Mouse (Mus musculus) heart, embryonic 15.5 days (tissue): ENCODE measurements at regions not wholly inside any gene's neighbourhood (a gene's known extent, or its start where the extent isn't known, plus 50 kb on each side); places are given as distances from the start of the nearest gene placed in this dataset.

Source experiments
- ATAC-seq: fragments of 200-750 bp; cut with Nextera tagmentation; replicated peaks from 2 replicates; pipeline ENCODE4 v1.8.0; 2017; ENCODE audit warnings: low read depth, moderate TSS enrichment; ENCODE audit not compliant: insufficient number of reproducible peaks, insufficient read depth, low FRiP score
- H3K27ac ChIP-seq: fragments of 300-500 bp; sonication (generic); 2 replicates; pipeline ENCODE4 v1.5.1; 2015; ENCODE audit warnings: mild to moderate bottlenecking, inconsistent platforms
- H3K27me3 ChIP-seq: fragments of 300-500 bp; sonication (generic); 2 replicates; pipeline ENCODE4 v1.6.1; 2015; ENCODE audit warnings: inconsistent platforms
- H3K36me3 ChIP-seq: fragments of 300-500 bp; sonication (generic); 2 replicates; pipeline ENCODE4 v1.6.1; 2015; ENCODE audit warnings: mild to moderate bottlenecking, inconsistent platforms
- H3K4me1 ChIP-seq: fragments of 300-500 bp; sonication (generic); replicated peaks from 2 replicates; pipeline ENCODE4 v1.6.1; 2015; ENCODE audit warnings: inconsistent platforms
- H3K4me2 ChIP-seq: fragments of 300-500 bp; sonication (generic); 2 replicates; pipeline ENCODE4 v1.6.1; 2015; ENCODE audit warnings: inconsistent platforms, mild to moderate bottlenecking, moderate library complexity
- H3K4me3 ChIP-seq: fragments of 300-500 bp; sonication (generic); 2 replicates; pipeline ENCODE4 v1.5.1; 2015; ENCODE audit warnings: mild to moderate bottlenecking, inconsistent platforms
- H3K9ac ChIP-seq: fragments of 300-500 bp; sonication (generic); 2 replicates; pipeline ENCODE4 v1.6.1; 2015; ENCODE audit warnings: mild to moderate bottlenecking, inconsistent platforms
- H3K9me3 ChIP-seq: fragments of 300-500 bp; sonication (generic); replicated peaks from 2 replicates; pipeline ENCODE4 v1.6.1; 2016; ENCODE audit warnings: inconsistent platforms
- WGBS: fragments of 180-500 bp; shearing (Covaris S2); methylation state at CpG from one replicate; pipeline ENCODE4 v1.1.7; 2015; ENCODE audit warnings: mixed read lengths; 5-methylcytosine and 5-hydroxymethylcytosine counted together

DNA sequence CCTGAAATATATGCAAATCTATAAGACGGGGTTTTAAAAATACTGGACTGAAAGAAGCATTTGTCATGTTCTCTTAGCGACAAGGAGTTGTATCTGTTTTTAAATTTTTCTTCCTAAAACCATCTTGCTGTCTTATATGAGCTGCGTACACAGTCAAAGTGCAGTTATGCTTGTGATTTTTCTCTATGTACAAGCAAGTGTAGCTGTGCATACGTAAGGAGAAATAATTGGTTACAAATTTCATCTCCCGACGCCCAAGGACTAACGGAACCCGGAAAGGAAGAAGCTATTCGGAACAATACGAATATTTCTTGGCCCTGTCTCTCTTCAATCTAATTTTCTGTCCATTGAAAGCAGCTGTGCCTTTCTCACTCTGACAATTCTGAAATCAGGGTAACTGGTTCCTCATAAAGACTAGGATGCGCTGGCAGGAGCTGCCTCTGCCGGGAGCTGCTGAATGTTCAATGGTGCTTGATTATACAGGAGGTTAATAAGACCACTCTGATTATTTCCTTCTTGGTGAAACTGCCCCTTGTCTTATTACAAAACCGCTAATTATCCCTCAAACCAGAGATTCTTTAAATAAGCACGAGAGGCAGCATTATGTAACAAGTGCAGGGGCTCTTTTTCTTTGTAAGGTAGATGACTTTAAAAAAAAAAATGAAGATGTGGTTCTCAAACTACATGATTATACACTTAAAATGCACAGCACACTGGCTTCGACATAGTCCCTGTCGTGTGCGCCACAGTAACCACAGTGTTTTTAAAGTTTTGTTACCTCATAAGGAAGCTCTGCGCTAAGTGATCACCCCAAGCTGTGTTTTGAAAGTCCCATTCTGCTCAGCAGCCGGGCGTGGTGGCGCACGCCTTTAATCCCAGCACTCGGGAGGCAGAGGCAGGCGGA lies 296.8 kb downstream of the Spry2 start:
- H3K4me1 ChIP-seq = no peaks in the 10 kb centered on the region
- no peak for ATAC-seq
- WGBS = 92% methylated on average over 24 of the region's 24 CpGs

DNA sequence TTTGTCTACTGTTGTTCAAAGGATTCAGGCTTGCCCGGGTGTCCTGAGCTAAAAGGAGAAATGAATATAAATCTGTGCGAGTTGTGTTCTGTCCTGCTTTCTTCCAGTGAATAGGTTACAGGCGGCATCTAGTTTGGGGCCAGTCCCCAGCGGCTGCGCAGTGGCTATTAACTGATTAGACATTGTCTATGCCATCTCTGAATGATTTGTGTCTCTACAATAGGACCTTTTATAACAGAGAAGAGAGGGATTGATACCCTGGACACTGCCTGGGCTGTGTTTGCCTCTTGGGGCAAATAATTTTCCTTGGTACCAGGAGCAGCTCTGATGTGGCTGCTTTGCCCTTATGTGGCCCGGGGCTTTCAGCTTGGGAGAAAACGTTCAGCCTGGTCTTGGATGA lies 306.9 kb downstream of the Spry2 start:
- H3K9ac ChIP-seq = 0 out of 2 replicates have a peak overlapping the region, but pooled peaks have one; percentile 18
- no peaks in the 10 kb centered on the region for H3K27me3 ChIP-seq
- peak overlapping the region; percentile 50 for H3K4me2 ChIP-seq
- H3K4me3 ChIP-seq = peak overlapping the region; percentile 39
- H3K4me1 ChIP-seq = peaks cover 9% of the 10 kb centered on the region
- H3K27ac ChIP-seq = peak overlapping the region; percentile 50
- no peaks in the 10 kb centered on the region for H3K36me3 ChIP-seq
- ATAC-seq = no peak
- no peaks in the 10 kb centered on the region for H3K9me3 ChIP-seq
- WGBS = 72% methylated on average over 7 of the region's 7 CpGs

More for the DNA sequence above, 296.8 kb downstream of the Spry2 start:
- H3K9ac ChIP-seq = no peak overlapping the region
- no peaks in the 10 kb centered on the region for H3K27me3 ChIP-seq
- no peak overlapping the region for H3K4me3 ChIP-seq
- H3K4me2 ChIP-seq = no peak overlapping the region
- H3K36me3 ChIP-seq = no peaks in the 10 kb centered on the region
- no peak overlapping the region for H3K27ac ChIP-seq
- no peaks in the 10 kb centered on the region for H3K9me3 ChIP-seq

DNA sequence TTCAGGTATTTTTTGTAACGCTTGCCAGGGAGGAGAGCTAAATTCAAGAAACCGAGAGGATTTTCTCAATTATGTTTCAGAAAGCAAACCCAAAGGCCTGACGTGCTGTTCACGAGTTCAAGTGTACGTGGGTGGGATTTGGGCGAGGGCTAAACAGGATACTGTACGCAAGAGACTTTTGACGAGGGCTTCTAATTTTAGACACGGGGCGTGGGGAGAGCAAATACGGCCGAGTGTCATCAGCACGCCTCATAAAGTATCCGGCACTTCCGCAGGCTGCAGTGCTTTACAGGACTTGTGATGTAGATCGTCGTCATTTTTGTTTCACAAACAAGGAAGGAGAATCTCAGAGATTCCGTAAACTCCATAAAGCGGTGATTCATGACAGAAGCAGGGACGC lies 307.4 kb downstream of the Spry2 start:
- Histone ChIP-seq H3K36me3 (no peaks in the 10 kb centered on the region), H3K9ac (0 out of 2 replicates have a peak overlapping the region, but pooled peaks have one; percentile 18), H3K27me3 (no peaks in the 10 kb centered on the region), H3K27ac (peak overlapping the region; percentile 50), H3K4me1 (peaks cover 9% of the 10 kb centered on the region), H3K4me3 (peak overlapping the region; percentile 39), H3K9me3 (no peaks in the 10 kb centered on the region), H3K4me2 (peak overlapping the region; percentile 50)
- 0 out of 2 replicates have a peak, but pooled peaks have one; percentile 55 for ATAC-seq
- 48% methylated on average over 20 of the region's 20 CpGs for WGBS

DNA sequence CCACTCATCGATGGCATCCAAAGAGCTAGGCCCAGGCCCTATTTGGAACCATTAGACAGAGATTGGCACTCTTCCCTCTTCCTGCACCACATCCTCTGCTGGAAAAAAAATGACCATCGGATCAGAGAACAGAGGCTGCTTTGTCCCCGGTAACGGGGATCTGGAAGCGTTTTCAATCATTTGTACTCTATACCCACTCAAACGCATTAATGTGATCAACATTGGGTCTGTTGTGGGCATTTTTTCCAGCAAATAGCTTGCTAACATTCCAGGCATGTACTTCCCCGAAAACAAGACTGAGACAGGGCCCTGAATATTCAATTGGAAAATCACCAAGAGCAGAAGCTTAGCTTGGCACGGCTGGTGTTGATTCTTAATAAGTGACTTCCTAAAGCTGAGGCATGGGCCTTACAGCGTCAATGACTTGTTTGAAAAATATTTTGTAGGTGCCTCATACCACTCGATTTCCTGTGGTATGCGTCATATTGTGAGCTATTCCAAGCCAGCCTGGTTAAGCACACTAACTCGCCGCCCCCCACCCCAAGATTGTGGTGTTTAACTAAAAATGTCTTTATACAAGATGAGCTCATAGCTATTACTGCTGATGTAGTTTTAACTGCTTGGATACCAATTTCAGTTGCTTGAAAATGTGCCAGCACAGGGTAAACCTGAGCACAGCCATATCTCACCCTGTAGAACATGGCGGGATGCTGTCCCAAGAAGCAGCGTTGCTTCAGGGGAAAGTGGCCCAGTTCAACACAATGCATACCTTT lies 308.0 kb downstream of the Spry2 start:
- WGBS = 71% methylated on average over 15 of the region's 15 CpGs
- no peak overlapping the region for H3K9ac ChIP-seq
- no peaks in the 10 kb centered on the region for H3K9me3 ChIP-seq
- no peaks in the 10 kb centered on the region for H3K27me3 ChIP-seq
- H3K4me1 ChIP-seq = peaks cover 9% of the 10 kb centered on the region
- no peak for ATAC-seq
- H3K36me3 ChIP-seq = no peaks in the 10 kb centered on the region
- H3K4me2 ChIP-seq = peak overlapping the region; percentile 50
- H3K4me3 ChIP-seq = no peak overlapping the region
- H3K27ac ChIP-seq = peak overlapping the region; percentile 50

DNA sequence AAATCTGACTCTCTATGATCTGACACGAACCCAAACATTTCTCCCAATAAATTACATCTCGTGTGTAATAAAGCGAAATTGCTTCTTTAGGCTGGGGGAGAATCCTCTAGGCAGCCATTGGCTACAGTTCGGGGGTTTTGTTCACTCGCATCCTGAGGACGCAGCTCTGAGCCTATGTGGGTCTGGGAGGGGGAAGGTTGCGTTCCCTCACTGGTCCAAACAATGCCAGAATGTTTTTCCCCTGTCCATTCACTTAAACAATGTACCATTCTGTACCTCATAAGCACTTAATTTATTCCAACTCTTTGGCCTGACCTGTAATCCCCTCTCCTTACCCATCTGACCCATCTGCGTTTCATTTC lies 308.6 kb downstream of the Spry2 start:
- ATAC-seq = no peak
- no peak overlapping the region for H3K9ac ChIP-seq
- H3K4me2 ChIP-seq = no peak overlapping the region
- H3K27me3 ChIP-seq = no peaks in the 10 kb centered on the region
- 88% methylated on average over 8 of the region's 8 CpGs for WGBS
- H3K4me1 ChIP-seq = peaks cover 9% of the 10 kb centered on the region
- no peaks in the 10 kb centered on the region for H3K9me3 ChIP-seq
- no peaks in the 10 kb centered on the region for H3K36me3 ChIP-seq
- H3K4me3 ChIP-seq = no peak overlapping the region
- peak overlapping the region; percentile 50; the same call in 1 of the 2 replicates for H3K27ac ChIP-seq

DNA sequence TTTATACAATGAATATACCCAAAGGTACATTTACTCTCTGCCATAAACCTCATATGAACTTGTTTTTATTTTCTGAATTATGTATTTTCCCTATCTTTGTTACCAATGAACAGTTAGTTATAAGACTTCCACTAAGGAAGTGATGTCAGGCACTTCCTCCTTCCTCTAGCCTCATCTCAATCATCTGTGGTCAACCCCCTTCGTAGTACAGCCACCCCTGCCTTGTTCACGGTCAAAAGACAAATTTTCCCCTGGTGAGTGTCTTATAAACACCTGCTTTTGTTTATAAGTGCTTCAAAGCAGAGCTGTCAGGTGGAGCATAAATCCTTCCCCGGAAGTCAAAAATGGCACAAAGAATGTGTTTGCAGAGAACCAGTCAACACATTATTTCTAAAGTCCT lies 312.0 kb downstream of the Spry2 start:
- Histone ChIP-seq H3K9ac (no peak overlapping the region), H3K9me3 (no peaks in the 10 kb centered on the region), H3K27me3 (no peaks in the 10 kb centered on the region), H3K36me3 (no peaks in the 10 kb centered on the region), H3K4me1 (peaks cover 2% of the 10 kb centered on the region; the same call in 1 of the 2 replicates), H3K4me3 (no peak overlapping the region), H3K4me2 (no peak overlapping the region), H3K27ac (no peak overlapping the region)
- no peak for ATAC-seq
- WGBS = 47% methylated on average over 3 of the region's 3 CpGs

DNA sequence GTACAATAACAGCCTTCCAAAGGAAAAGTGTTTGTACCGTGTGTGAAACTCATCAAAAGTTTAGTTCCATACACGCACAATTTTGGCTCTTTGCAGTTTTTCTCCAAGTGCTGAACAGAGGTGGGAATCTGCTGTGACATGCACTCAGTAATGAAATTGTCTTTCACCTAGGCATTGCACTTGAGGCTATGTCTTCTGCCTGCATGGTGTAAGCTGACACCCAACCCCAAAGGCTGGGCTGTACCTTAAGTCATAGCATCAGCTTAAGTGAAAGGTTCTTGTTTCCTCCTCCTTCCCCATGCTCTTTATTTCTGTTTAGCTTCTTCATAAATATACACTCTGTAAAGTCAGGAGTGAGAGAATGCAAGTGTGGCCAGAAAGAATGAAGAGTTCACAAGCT lies 313.1 kb downstream of the Spry2 start:
- Histone ChIP-seq H3K27ac (no peak overlapping the region), H3K4me1 (no peaks in the 10 kb centered on the region; the same call in 1 of the 2 replicates), H3K9ac (no peak overlapping the region), H3K4me2 (no peak overlapping the region), H3K27me3 (no peaks in the 10 kb centered on the region), H3K4me3 (no peak overlapping the region), H3K36me3 (no peaks in the 10 kb centered on the region), H3K9me3 (no peaks in the 10 kb centered on the region)
- 78% methylated on average over 2 of the region's 2 CpGs for WGBS
- no peak for ATAC-seq

DNA sequence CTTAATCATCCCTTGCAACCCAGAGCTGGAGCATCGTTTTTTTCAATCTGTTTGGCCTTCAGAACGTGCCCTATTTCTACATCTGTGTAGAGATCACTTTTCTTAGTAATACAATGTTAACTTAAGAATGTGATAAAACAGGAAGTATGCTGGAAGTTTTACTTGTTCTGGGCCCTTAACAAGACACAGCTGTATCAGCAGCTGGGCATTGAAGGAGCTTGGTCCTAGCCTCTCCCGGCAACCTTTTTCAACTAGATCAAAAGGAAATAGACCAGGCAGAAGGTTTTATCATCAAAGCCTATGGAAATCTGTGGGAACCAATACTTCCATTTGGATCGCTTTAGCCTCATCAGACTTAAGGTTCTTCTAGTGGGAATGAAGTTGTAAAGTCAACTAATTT lies 317.9 kb downstream of the Ndfip2 start:
- no peak overlapping the region for H3K27ac ChIP-seq
- ATAC-seq = no peak
- no peak overlapping the region for H3K4me2 ChIP-seq
- no peaks in the 10 kb centered on the region for H3K36me3 ChIP-seq
- no peaks in the 10 kb centered on the region for H3K27me3 ChIP-seq
- 52% methylated on average over 4 of the region's 4 CpGs for WGBS
- H3K4me1 ChIP-seq = peaks cover 4% of the 10 kb centered on the region; the same call in 1 of the 2 replicates
- H3K9me3 ChIP-seq = no peaks in the 10 kb centered on the region
- no peak overlapping the region for H3K4me3 ChIP-seq
- H3K9ac ChIP-seq = no peak overlapping the region

DNA sequence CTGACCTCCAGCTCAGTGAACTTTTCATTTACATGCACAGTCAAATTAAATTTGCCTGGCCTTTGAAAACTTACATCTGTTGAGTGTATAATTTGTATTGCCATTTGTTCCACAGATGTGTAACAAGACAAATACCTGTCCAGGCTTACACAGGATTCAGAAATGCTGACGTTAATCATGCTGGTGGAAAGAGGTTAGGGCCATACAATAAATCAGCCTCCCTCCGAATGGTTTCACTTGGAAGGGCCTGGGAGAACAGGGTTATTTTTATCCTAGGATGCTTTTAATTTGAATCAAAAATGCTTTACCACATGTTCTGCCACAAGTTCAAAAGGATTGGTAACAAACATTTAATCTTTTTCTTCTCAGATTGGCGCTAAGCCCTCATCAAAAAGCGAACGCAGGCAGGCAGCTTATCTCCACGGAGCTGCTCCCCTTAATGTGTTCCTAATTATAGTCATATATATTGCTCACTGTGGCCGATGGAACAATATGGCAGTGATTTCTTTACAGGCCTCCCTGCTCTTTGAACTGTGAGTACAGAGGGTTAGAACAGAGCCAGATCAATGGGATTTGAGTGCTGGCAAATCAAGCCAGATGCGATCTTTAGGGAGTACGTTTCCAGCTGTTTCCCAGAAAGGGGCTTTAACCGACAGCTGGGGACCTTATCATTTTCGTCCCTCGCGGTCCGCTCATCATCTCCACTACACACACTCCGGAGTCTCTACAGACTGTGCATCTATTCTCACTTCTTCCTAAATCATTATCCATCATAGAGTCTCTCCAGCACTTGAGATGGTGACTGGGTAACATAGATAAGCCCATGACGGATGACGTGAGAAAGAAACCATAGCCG lies 313.9 kb downstream of the Ndfip2 start:
- WGBS = 30% methylated on average over 18 of the region's 18 CpGs
- Histone ChIP-seq H3K36me3 (no peaks in the 10 kb centered on the region), H3K9me3 (no peaks in the 10 kb centered on the region), H3K27ac (no peak overlapping the region), H3K9ac (no peak overlapping the region), H3K27me3 (no peaks in the 10 kb centered on the region), H3K4me1 (peaks cover 4% of the 10 kb centered on the region; the same call in 1 of the 2 replicates), H3K4me3 (peak overlapping the region; percentile 6; the same call in 1 of the 2 replicates), H3K4me2 (peak overlapping the region; percentile 34)
- 0 out of 2 replicates have a peak, but pooled peaks have one; percentile 31 for ATAC-seq

DNA sequence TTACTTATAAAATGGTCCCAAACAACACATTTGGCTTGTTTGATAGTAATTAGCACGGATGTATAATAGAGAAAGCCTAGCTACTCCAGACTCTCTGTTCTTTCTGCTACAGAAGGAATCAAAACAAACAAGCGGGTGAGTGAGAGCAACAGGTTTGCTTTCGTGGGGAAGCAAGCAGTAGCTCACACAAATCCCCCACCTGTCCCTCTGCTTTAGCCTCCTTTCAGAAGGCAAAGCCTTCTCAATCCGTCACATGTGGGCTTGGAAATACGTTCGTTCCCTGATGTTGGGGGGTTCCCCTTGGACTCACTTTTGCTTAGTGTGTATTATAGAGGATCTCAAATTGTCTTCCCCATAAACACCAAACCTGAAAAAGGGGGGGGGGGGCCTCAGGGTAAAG lies 311.8 kb downstream of the Ndfip2 start:
- Histone ChIP-seq H3K27me3 (no peaks in the 10 kb centered on the region), H3K36me3 (no peaks in the 10 kb centered on the region), H3K4me1 (peaks cover 6% of the 10 kb centered on the region; the same call in 1 of the 2 replicates), H3K9me3 (no peaks in the 10 kb centered on the region), H3K27ac (no peak overlapping the region), H3K4me2 (no peak overlapping the region), H3K9ac (no peak overlapping the region), H3K4me3 (no peak overlapping the region)
- 80% methylated on average over 6 of the region's 6 CpGs for WGBS
- no peak for ATAC-seq
